Mouse (Mus musculus): ENCODE measurements around the gene Dph3. TPM values are rescaled to one million over a fixed set of nuclear protein-coding genes. Genes with fewer than 3 reads are reported as not detected.
A peak's percentile ranks its signal among the peaks of the same experiment; 100 is the strongest.

Gene Dph3
- polyA plus RNA-seq, 1 experiment from 2014 or later, result 94.8 TPM

- DNase-seq (ENCODE audit: low spot score, missing footprints), result no peak
- Histone ChIP-seq H3K9ac (ENCODE audit: low read length) (no peak overlapping the region), H3K27ac (ENCODE audit: low read depth, low read length) (no peak overlapping the region), H3K4me2 (no peak overlapping the region), H3K4me3 (ENCODE audit: low read depth, low read length) (no peak overlapping the region), H3K27me3 (ENCODE audit: control insufficient read depth, insufficient read depth, low read length) (no peaks in the 10 kb centered on the region), H3K9me3 (ENCODE audit: control insufficient read depth, low read length) (no peaks in the 10 kb centered on the region), H3K36me3 (ENCODE audit: control insufficient read depth, insufficient read depth, low read length) (no peaks in the 10 kb centered on the region), H3K4me1 (ENCODE audit: control insufficient read depth, insufficient read depth, low read length) (no peaks in the 10 kb centered on the region)
- WGBS, result 95% methylated on average over 5 of the region's 5 CpGs
- ATAC-seq (ENCODE audit: low FRiP score), result no peak
These were observed 31.6 kb downstream of the Dph3 start for GRCm38 (mm10) chr14:32053895-32054294.

GRCm38 (mm10) chr14:32050171-32050570 lies 35.4 kb downstream of the Dph3 start:
- WGBS, result 87% methylated on average over 6 of the region's 6 CpGs
- Histone ChIP-seq H3K9me3 (ENCODE audit: control insufficient read depth, low read length) (no peaks in the 10 kb centered on the region), H3K4me3 (ENCODE audit: low read depth, low read length) (no peak overlapping the region), H3K27me3 (ENCODE audit: control insufficient read depth, insufficient read depth, low read length) (no peaks in the 10 kb centered on the region), H3K9ac (ENCODE audit: low read length) (no peak overlapping the region), H3K36me3 (ENCODE audit: control insufficient read depth, insufficient read depth, low read length) (no peaks in the 10 kb centered on the region), H3K4me2 (no peak overlapping the region), H3K4me1 (ENCODE audit: control insufficient read depth, insufficient read depth, low read length) (no peaks in the 10 kb centered on the region), H3K27ac (ENCODE audit: low read depth, low read length) (no peak overlapping the region)
- DNase-seq (ENCODE audit: low spot score, missing footprints) (no peak), ATAC-seq (ENCODE audit: low FRiP score) (no peak)

DNA sequence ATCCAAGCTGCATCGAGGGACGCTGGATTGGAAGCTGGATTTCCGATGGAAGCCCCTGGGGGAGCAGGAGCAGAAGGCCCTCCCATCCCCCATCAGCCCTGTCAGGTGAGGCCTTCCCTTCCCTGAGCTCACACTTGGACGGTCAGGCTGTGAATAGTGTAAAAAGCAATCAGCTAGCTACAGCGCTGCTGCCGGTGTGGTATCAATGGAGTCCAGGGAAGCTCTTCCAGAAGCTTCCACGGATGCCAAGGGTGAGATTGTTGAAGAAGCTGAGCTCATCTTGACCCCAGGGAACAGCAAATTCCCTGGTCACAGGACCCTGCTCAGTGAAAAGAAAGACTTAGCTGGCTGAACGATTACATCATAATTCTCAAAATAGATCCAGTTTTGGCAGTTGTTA lies 39.2 kb downstream of the Dph3 start:
- 84% methylated on average over 8 of the region's 8 CpGs for WGBS
- Histone ChIP-seq H3K27ac (ENCODE audit: low read depth, low read length) (no peak overlapping the region), H3K4me3 (ENCODE audit: low read depth, low read length) (no peak overlapping the region), H3K4me1 (ENCODE audit: control insufficient read depth, insufficient read depth, low read length) (no peaks in the 10 kb centered on the region), H3K9me3 (ENCODE audit: control insufficient read depth, low read length) (no peaks in the 10 kb centered on the region), H3K27me3 (ENCODE audit: control insufficient read depth, insufficient read depth, low read length) (no peaks in the 10 kb centered on the region), H3K36me3 (ENCODE audit: control insufficient read depth, insufficient read depth, low read length) (no peaks in the 10 kb centered on the region), H3K9ac (ENCODE audit: low read length) (no peak overlapping the region), H3K4me2 (no peak overlapping the region)
- DNase-seq (ENCODE audit: low spot score, missing footprints) (no peak), ATAC-seq (ENCODE audit: low FRiP score) (no peak)

DNA sequence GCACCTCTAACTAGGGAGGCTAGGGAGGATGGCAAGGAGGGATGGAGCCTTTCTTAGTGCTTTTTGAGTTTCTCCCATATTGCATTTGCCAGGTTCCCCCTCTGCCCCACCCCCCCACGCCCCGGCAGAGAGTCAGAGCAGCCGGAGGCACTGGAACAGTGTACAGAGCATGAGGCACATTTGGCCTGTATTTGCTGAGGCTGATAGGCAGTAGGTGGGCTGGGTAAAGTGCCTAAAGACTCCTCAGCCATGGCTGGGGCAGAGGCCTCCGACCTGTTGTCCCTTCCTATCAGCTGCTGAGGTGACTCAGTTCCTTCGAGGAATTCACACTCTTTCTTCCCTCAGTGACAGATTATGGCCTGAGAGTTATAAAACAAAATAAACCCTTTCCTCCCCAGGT lies 43.4 kb downstream of the Dph3 start:
- no peaks in the 10 kb centered on the region for H3K36me3 ChIP-seq (ENCODE audit: control insufficient read depth, insufficient read depth, low read length)
- no peak overlapping the region for H3K4me3 ChIP-seq (ENCODE audit: low read depth, low read length)
- no peaks in the 10 kb centered on the region for H3K9me3 ChIP-seq (ENCODE audit: control insufficient read depth, low read length)
- ATAC-seq (ENCODE audit: low FRiP score) (no peak), DNase-seq (ENCODE audit: low spot score, missing footprints) (no peak)
- no peaks in the 10 kb centered on the region for H3K4me1 ChIP-seq (ENCODE audit: control insufficient read depth, insufficient read depth, low read length)
- H3K4me2 ChIP-seq, result no peak overlapping the region
- H3K27ac ChIP-seq (ENCODE audit: low read depth, low read length), result no peak overlapping the region
- H3K9ac ChIP-seq (ENCODE audit: low read length), result no peak overlapping the region
- H3K27me3 ChIP-seq (ENCODE audit: control insufficient read depth, insufficient read depth, low read length), result no peaks in the 10 kb centered on the region
- WGBS, result 74% methylated on average over 5 of the region's 5 CpGs

- H3K27ac ChIP-seq (ENCODE audit: low read depth, low read length), result no peak overlapping the region
- H3K9me3 ChIP-seq (ENCODE audit: control insufficient read depth, low read length), result no peaks in the 10 kb centered on the region
- ATAC-seq (ENCODE audit: low FRiP score) (no peak), DNase-seq (ENCODE audit: low spot score, missing footprints) (no peak)
- 82% methylated on average over 8 of the region's 8 CpGs for WGBS
- no peaks in the 10 kb centered on the region for H3K4me1 ChIP-seq (ENCODE audit: control insufficient read depth, insufficient read depth, low read length)
- H3K36me3 ChIP-seq (ENCODE audit: control insufficient read depth, insufficient read depth, low read length), result no peaks in the 10 kb centered on the region
- no peak overlapping the region for H3K9ac ChIP-seq (ENCODE audit: low read length)
- H3K27me3 ChIP-seq (ENCODE audit: control insufficient read depth, insufficient read depth, low read length), result no peaks in the 10 kb centered on the region
- H3K4me3 ChIP-seq (ENCODE audit: low read depth, low read length), result no peak overlapping the region
- no peak overlapping the region for H3K4me2 ChIP-seq
These were observed 47.8 kb downstream of the Dph3 start for GRCm38 (mm10) chr14:32037661-32038252.

DNA sequence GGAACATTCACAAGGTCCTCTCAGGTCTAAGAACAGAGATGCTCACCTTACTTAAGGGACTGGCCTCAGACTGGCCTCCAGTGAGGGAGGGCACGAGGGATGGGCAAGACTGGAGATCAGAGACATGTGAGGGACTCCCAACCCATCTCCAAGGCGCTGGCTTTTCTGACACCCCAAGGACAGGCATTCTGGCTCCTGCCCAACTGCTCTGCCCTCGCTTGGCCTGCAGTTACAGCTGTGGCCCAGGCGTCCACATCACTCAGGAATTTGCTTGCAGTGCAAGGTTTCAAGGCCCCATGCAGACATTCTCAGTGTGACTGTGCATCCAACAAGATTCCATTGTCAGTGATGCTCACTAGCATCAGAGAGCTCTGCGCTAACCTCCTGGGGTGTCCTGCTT lies 49.0 kb downstream of the Dph3 start:
- Histone ChIP-seq H3K36me3 (ENCODE audit: control insufficient read depth, insufficient read depth, low read length) (no peaks in the 10 kb centered on the region), H3K9me3 (ENCODE audit: control insufficient read depth, low read length) (no peaks in the 10 kb centered on the region), H3K4me1 (ENCODE audit: control insufficient read depth, insufficient read depth, low read length) (no peaks in the 10 kb centered on the region), H3K4me2 (no peak overlapping the region), H3K9ac (ENCODE audit: low read length) (no peak overlapping the region), H3K27ac (ENCODE audit: low read depth, low read length) (no peak overlapping the region), H3K4me3 (ENCODE audit: low read depth, low read length) (no peak overlapping the region), H3K27me3 (ENCODE audit: control insufficient read depth, insufficient read depth, low read length) (no peaks in the 10 kb centered on the region)
- WGBS, result 80% methylated on average over 5 of the region's 5 CpGs
- DNase-seq (ENCODE audit: low spot score, missing footprints) (no peak), ATAC-seq (ENCODE audit: low FRiP score) (no peak)

DNA sequence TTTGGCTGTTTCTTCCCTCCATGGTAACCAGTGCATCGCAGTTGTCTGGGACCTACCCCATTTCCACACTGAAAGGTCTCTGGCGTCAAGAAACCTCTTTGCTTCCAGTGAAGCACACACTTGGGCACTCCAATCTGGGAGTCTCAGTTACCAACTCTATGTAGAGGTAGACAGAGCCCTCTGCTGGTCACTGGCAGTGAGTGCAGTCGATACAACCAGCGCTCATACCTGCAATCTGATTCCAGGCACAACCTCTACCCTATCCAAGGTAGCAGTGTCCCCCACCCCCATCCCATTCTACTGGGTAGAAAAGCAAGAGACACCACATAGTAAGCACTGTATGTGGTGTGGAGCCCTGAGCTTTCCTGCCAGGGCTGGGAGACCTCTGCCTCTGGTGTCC lies 53.0 kb downstream of the Dph3 start:
- WGBS, result 4% methylated on average over 4 of the region's 4 CpGs
- Histone ChIP-seq H3K36me3 (ENCODE audit: control insufficient read depth, insufficient read depth, low read length) (no peaks in the 10 kb centered on the region), H3K9ac (ENCODE audit: low read length) (no peak overlapping the region), H3K4me1 (ENCODE audit: control insufficient read depth, insufficient read depth, low read length) (peaks cover 2% of the 10 kb centered on the region; the same call in 1 of the 2 replicates), H3K9me3 (ENCODE audit: control insufficient read depth, low read length) (no peaks in the 10 kb centered on the region), H3K27ac (ENCODE audit: low read depth, low read length) (no peak overlapping the region), H3K4me3 (ENCODE audit: low read depth, low read length) (no peak overlapping the region), H3K27me3 (ENCODE audit: control insufficient read depth, insufficient read depth, low read length) (no peaks in the 10 kb centered on the region), H3K4me2 (no peak overlapping the region)
- ATAC-seq (ENCODE audit: low FRiP score) (peak; percentile 27; the same call in 1 of the 2 replicates), DNase-seq (ENCODE audit: low spot score, missing footprints) (peak; percentile 95)

Other genes with a start within 250 kb of the Dph3 start
- 0.08 and 0.11 TPM in 2 replicates for gene Galnt15, start 56.7 kb downstream of the Dph3 start, polyA plus RNA-seq (2014; fragmentation: Nextera tagmentation; extraction: Ambion mirVana)
- gene Oxnad1, start 355 bp downstream of the Dph3 start, polyA plus RNA-seq (2014; fragmentation: Nextera tagmentation; extraction: Ambion mirVana), result 21.6 and 25.8 TPM in 2 replicates
- not detected in 2 replicates for gene Msmb, start 56.3 kb upstream of the Dph3 start, polyA plus RNA-seq (2014; fragmentation: Nextera tagmentation; extraction: Ambion mirVana)
- gene Ncoa4, start 74.1 kb upstream of the Dph3 start, polyA plus RNA-seq (2014; fragmentation: Nextera tagmentation; extraction: Ambion mirVana), result 106 and 111 TPM in 2 replicates
- gene Timm23, start 116.2 kb upstream of the Dph3 start, polyA plus RNA-seq (2014; fragmentation: Nextera tagmentation; extraction: Ambion mirVana), result 271 and 283 TPM in 2 replicates
- gene Parg, start 116.2 kb upstream of the Dph3 start, polyA plus RNA-seq (2014; fragmentation: Nextera tagmentation; extraction: Ambion mirVana), result 66.1 and 70.1 TPM in 2 replicates
- 14.8 and 17.2 TPM in 2 replicates for gene Ogdhl, start 236.3 kb upstream of the Dph3 start, polyA plus RNA-seq (2014; fragmentation: Nextera tagmentation; extraction: Ambion mirVana)

Data from midbrain, embryonic 11.5 days (tissue).